Mouse (Mus musculus) CH12.LX (cell line): ENCODE measurements around the gene Slc2a2.

Experiments
- CTCF ChIP-seq, 2 experiments: IDR thresholded peaks in 1 of 2; conservative IDR thresholded peaks in 1 of 2; 2 replicates each; pipeline ENCODE4 v1.5.1; 2011 to 2012; ENCODE audit warnings: low read depth in 2 of 2, low read length in 2 of 2, improper control_type of control experiment in 1 of 2, inconsistent platforms in 1 of 2, mild to moderate bottlenecking in 1 of 2, moderate library complexity in 1 of 2
- EP300 ChIP-seq: IDR thresholded peaks from 2 replicates; pipeline ENCODE4 v1.6.1; 2011; ENCODE audit warnings: low read length, improper control_type of control experiment
- POLR2A ChIP-seq: IDR thresholded peaks from 2 replicates; pipeline ENCODE4 v1.6.1; 2011; ENCODE audit warnings: low read depth, mild to moderate bottlenecking, improper control_type of control experiment, low read length
- USF1 ChIP-seq: IDR thresholded peaks from 2 replicates; pipeline ENCODE4 v1.6.1; 2014; ENCODE audit warnings: low read depth, mild to moderate bottlenecking, inconsistent platforms, low read length, improper control_type of control experiment

DNA sequence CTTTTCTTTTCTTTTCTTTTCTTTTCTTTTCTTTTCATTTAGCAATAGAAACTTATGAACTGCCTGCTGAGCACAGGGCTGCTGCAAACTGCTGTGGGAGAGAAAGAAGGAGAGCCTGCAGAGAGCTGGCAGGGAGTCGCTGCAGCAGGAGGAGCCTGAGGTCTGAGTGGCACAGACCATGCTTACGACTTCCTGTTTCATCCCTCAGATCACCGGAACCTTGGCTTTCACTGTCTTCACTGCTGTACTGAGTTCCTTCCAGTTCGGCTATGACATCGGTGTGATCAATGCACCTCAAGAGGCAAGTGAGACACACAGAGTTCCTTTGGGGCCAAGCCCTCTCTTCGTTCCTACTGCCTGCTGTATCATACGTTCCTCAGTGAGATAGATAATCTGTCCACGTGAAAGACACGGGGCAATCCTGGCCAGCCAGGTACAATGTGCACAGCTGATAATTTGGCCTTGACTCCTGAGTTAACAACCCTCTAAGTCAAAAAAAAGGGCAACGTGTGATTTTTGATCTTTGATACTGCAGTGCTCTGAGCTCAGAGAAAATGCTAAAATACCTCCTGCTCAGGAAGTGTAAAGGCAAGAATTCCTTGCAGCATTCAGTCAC, 7.9 kb downstream of the Slc2a2 start:
- TF ChIP-seq CTCF (conservative IDR thresholded peaks at IDR 0.05 in 1 of 2, IDR thresholded peaks at IDR 0.05 in 1 of 2; ENCODE audit: low read depth in 2 of 2, low read length in 2 of 2), result no peak
- no peak for TF ChIP-seq USF1
- TF ChIP-seq POLR2A, result no peak
- TF ChIP-seq EP300, result no peak
